Mouse (Mus musculus): Measurements from ENCODE around the gene Syne2.

Syne2 gene

DNA sequence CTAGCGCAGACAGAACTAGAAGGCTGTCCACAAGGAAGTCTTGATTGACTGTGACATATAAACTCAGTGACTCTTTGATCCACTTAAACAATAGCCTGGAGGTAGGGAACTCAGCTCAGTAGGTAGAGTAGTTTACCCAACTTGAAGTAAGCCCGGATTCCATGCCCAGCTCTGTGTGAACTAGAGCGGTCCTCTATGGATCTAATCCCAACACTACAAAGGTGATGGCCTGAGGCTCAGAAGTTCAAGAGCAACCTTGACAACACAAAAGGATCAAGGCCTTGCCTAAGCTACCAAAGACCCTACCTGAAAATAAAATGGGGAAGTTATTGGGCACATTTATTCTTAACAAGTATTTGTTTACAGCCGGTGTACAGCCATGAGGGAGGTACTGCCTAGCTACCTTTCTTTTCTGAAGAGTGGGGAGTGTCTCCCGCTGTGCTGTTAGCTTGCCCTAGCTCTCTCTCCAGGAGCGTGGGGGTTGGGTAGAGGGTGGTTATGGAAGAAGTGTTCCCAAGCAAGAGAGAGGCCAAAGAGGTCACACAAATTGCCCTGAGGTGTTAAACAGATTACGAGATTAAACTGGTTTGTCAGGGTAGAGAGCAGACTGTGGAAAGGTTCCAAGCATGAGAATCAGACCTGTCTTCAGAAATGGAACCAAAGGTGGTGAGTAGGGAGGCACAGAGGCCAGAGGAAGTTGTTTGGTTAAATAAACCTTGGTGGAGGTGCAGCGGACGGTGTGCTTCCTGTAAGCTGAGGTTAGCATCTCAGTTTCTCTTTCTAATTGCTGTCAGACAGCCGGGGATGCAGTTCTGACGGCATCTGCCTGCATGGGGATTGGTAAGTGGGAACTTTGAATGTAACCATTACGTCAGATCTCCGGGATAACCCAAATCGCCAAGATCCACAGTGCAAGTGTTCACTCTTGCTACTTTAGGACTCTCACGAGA lies 268.3 kb downstream of the Syne2 start:
- Histone ChIP-seq H3K4me3 (replicated peaks; ENCODE audit: low read length) (no peak overlapping the region), H3K9me3 (ENCODE audit: low read length) (no peaks in the 10 kb centered on the region), H3K27me3 (ENCODE audit: insufficient read depth, low read length) (peaks cover 35% of the 10 kb centered on the region), H3K36me3 (ENCODE audit: insufficient read depth, low read length) (no peaks in the 10 kb centered on the region), H3K4me1 (replicated peaks; ENCODE audit: low read depth, low read length) (peaks cover 38% of the 10 kb centered on the region)
- TF ChIP-seq POU5F1 (IDR thresholded peaks at IDR 0.05; ENCODE audit: borderline replicate concordance, low read length) (no peak), NANOG (IDR thresholded peaks at IDR 0.05; ENCODE audit: borderline replicate concordance, low read length) (no peak; the same call in 1 of the 2 replicates), CTCF (conservative IDR thresholded peaks at IDR 0.05; ENCODE audit: low read length) (no peak)

DNA sequence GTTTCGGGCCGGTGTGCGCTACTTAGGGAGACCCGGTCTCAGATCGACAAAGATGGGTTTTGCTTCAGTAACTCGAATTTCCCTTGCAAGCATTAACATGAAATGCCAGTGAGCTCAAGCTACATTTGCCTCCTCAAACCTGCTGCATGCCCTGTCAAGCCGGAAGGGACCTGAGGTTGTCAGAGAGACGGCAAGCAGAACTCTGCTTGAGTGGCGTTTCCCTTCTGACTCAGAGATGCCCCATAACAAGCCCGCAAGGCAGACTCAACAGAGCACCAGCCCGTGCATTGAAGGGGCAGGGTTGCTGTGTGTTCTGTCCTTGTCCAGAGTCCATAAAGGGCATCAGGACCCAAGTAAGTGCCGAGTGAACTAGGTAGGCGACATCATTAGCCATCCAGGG lies 269.1 kb downstream of the Syne2 start:
- no peaks in the 10 kb centered on the region for H3K36me3 ChIP-seq (ENCODE audit: insufficient read depth, low read length)
- H3K27me3 ChIP-seq (ENCODE audit: insufficient read depth, low read length), result peaks cover 28% of the 10 kb centered on the region
- TF ChIP-seq CTCF (conservative IDR thresholded peaks at IDR 0.05; ENCODE audit: low read length), result no peak
- no peak for TF ChIP-seq NANOG (IDR thresholded peaks at IDR 0.05; ENCODE audit: borderline replicate concordance, low read length)
- TF ChIP-seq POU5F1 (IDR thresholded peaks at IDR 0.05; ENCODE audit: borderline replicate concordance, low read length), result no peak
- H3K4me3 ChIP-seq (replicated peaks; ENCODE audit: low read length), result no peak overlapping the region
- H3K9me3 ChIP-seq (ENCODE audit: low read length), result no peaks in the 10 kb centered on the region
- peaks cover 31% of the 10 kb centered on the region for H3K4me1 ChIP-seq (replicated peaks; ENCODE audit: low read depth, low read length)

DNA sequence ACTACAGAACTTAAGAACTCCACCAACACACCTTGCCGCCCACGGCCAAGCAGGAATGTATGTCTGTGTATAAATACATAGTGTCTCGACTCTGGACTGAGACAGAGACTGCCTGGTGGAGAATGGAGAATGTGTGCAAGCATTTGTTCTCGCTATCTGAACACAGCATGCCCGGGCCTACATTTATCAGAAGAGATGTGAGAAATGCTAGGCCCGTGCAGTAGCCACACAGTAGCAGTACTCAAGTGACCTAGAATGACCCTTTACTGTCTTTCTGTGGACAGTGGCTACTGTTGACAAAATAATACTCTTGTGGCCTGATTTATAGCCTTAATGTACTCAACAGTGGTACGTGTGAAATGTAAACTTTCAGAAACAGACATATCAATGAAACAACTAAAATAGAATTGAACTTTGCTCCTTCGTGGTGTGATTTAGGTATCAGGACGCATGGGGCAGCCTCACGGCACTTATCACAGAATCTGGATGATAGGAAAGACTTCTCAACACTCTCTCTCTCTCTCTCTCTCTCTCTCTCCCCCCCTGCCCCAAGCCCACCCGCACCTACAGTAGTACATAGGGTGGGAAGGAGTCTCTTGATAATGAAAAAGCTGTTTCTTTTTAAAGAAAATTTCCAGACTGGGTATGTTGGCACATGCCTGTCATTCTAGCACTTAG lies 275.0 kb downstream of the Syne2 start:
- Histone ChIP-seq H3K36me3 (ENCODE audit: insufficient read depth, low read length) (0 out of 2 replicates have a peak, but pooled peaks cover 9% of the 10 kb centered on the region), H3K27me3 (ENCODE audit: insufficient read depth, low read length) (peaks cover 15% of the 10 kb centered on the region), H3K4me3 (replicated peaks; ENCODE audit: low read length) (no peak overlapping the region), H3K9me3 (ENCODE audit: low read length) (no peaks in the 10 kb centered on the region), H3K4me1 (replicated peaks; ENCODE audit: low read depth, low read length) (peaks cover 13% of the 10 kb centered on the region)
- TF ChIP-seq NANOG (IDR thresholded peaks at IDR 0.05; ENCODE audit: borderline replicate concordance, low read length) (no peak), POU5F1 (IDR thresholded peaks at IDR 0.05; ENCODE audit: borderline replicate concordance, low read length) (no peak), CTCF (conservative IDR thresholded peaks at IDR 0.05; ENCODE audit: low read length) (no peak)

DNA sequence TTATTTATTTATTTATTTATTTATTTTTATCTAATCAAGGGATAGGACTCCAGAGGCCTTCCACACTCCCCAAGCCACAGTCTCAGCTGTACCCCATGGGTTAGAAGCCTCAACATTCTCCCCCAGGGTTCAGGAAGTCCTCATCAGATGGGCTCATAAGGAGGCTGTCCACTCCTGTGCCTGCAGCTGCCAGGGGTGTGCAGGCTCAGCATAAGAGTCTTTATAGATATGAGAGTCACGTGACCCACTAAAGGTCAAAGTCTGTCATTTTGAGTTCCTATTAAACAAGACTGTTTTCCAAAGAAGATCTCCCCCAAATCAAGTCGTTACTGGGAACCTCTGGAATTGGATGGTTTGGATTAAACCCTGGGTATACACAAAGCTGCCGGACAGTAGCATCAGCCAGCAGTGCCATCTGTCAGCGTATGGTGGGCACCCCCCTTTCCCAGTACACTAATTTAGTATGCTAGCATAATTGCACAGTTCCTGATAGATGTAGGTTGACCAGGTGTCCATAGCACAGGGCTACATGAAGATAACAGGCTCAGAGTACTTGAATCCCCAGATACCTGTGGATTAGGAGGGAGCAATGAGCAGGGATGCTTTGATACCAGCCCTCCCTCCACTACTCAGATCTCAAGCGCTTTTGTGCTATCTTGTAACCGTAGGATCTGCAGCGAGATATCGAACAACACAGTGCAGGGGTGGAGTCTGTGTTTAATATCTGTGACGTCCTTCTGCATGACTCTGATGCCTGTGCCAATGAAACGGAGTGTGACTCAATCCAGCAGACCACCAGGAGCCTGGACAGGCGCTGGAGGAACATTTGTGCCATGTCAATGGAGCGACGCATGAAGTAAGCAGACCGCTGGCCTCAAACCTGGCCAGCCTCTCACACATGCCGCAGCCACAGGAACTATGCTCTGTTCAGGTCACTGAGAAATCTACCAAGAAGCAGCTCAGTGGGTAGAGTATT lies 276.0 kb downstream of the Syne2 start:
- Histone ChIP-seq H3K27me3 (ENCODE audit: insufficient read depth, low read length) (peaks cover 15% of the 10 kb centered on the region), H3K4me1 (replicated peaks; ENCODE audit: low read depth, low read length) (peaks cover 13% of the 10 kb centered on the region), H3K9me3 (ENCODE audit: low read length) (no peaks in the 10 kb centered on the region), H3K36me3 (ENCODE audit: insufficient read depth, low read length) (0 out of 2 replicates have a peak, but pooled peaks cover 9% of the 10 kb centered on the region), H3K4me3 (replicated peaks; ENCODE audit: low read length) (no peak overlapping the region)
- no peak for TF ChIP-seq NANOG (IDR thresholded peaks at IDR 0.05; ENCODE audit: borderline replicate concordance, low read length)
- no peak for TF ChIP-seq POU5F1 (IDR thresholded peaks at IDR 0.05; ENCODE audit: borderline replicate concordance, low read length)
- TF ChIP-seq CTCF (conservative IDR thresholded peaks at IDR 0.05; ENCODE audit: low read length), result no peak

DNA sequence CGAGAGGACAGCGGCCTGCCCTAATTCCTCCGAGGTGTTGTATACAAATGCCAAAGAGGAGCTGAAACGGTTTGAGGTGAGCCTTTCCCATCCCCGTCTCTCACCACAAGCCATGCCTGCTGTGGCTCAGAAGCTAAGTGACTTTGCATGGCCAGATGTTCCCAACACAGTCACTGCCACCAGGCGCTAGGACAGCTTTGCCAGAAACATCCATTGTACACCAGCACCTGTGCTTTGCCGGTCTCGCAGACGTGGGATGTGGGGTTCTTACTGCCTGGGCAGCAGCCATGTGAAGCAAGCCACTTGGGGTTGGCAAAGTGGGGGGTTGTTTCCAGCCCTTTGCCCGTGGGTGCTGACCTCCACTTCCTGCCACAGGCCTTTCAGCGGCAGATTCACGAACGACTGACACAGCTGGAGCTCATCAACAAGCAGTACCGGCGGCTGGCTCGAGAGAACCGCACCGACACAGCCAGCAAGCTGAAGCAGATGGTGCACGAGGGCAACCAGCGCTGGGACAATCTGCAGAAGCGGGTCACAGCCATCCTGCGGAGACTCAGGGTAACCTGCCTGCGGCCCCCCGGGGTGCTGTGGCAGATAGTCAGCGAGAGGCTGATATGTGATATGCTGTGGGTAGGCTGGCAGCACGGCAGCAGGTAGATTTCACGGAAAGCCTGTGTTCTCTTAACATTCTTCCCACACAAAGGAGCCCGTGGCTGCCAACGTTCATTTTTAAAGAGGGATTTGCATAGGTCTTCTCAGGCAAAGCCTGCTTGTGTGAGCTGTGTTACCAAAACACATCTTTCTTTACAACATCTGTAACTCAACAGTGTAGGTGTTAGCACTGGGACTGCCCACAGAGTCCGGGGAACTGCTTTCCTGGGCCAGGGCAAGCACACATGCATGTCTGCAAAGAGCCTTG lies 277.4 kb downstream of the Syne2 start:
- Histone ChIP-seq H3K4me3 (replicated peaks; ENCODE audit: low read length) (peak overlapping the region; percentile 54), H3K9me3 (ENCODE audit: low read length) (no peaks in the 10 kb centered on the region), H3K27me3 (ENCODE audit: insufficient read depth, low read length) (peaks cover 15% of the 10 kb centered on the region), H3K36me3 (ENCODE audit: insufficient read depth, low read length) (0 out of 2 replicates have a peak, but pooled peaks cover 9% of the 10 kb centered on the region), H3K4me1 (replicated peaks; ENCODE audit: low read depth, low read length) (peaks cover 13% of the 10 kb centered on the region)
- TF ChIP-seq POU5F1 (IDR thresholded peaks at IDR 0.05; ENCODE audit: borderline replicate concordance, low read length) (no peak), NANOG (IDR thresholded peaks at IDR 0.05; ENCODE audit: borderline replicate concordance, low read length) (no peak), CTCF (conservative IDR thresholded peaks at IDR 0.05; ENCODE audit: low read length) (no peak)

DNA sequence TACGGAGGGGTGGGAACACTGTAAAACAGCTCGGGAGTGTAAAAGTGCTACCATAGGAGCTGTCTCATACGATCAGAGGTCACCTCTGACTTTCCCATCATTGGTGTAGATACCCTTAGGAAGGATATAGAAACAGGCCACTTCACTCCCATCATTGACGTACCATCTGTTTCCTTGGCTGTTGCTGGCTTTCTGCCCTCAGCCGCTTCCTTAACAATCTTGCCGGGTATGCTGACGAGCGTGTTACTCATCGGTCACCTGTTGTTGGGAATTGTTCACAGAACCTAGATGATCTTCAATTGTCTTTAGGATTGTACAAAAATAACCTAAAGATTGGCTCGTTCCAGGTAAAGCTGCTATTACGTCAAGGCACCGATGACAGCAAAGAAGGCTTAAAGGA lies 284.7 kb downstream of the Syne2 start:
- Histone ChIP-seq H3K36me3 (ENCODE audit: insufficient read depth, low read length) (no peaks in the 10 kb centered on the region), H3K4me3 (replicated peaks; ENCODE audit: low read length) (no peak overlapping the region), H3K9me3 (ENCODE audit: low read length) (no peaks in the 10 kb centered on the region), H3K4me1 (replicated peaks; ENCODE audit: low read depth, low read length) (0 out of 2 replicates have a peak, but pooled peaks cover 6% of the 10 kb centered on the region), H3K27me3 (ENCODE audit: insufficient read depth, low read length) (no peaks in the 10 kb centered on the region)
- TF ChIP-seq POU5F1 (IDR thresholded peaks at IDR 0.05; ENCODE audit: borderline replicate concordance, low read length) (no peak), CTCF (conservative IDR thresholded peaks at IDR 0.05; ENCODE audit: low read length) (no peak), NANOG (IDR thresholded peaks at IDR 0.05; ENCODE audit: borderline replicate concordance, low read length) (no peak)

Data from E14TG2a.4 (cell line).